Mouse (Mus musculus) left cerebral cortex, adult 18-20 months (tissue): ENCODE data around the gene Patl2. TPM values are rescaled to one million over a fixed set of nuclear protein-coding genes. Genes with fewer than 3 reads are reported as not detected.

ENCODE experiments used
- DNase-seq, 2 experiments: peaks; one replicate each; pipeline ENCODE4 v3.0.0; 2021 to 2022; ENCODE audit warnings: low spot score in 2 of 2, mixed read lengths in 1 of 2
- total RNA-seq, 2 experiments: library from RNA; stranded (reverse); gene quantifications; 2 replicates each; pipeline ENCODE4 v1.2.3; 2021

The Patl2 gene
- total RNA-seq, 2 experiments from 2014 or later = 0.14 TPM; not detected in 1

GRCm38 (mm10) chr2:122081728-122082456 is 104.1 kb downstream of the Patl2 start:
- DNase-seq = no peak

Other genes starting within 250 kb of the Patl2 start
- gene Ctdspl2, start 230.2 kb downstream of the Patl2 start, total RNA-seq = 10 to 100 TPM; 34.0 to 37.8 TPM
- under 1 TPM in 1 of 2 experiments, not detected in 1; 0.21 TPM for gene Mageb3, start 230.1 kb downstream of the Patl2 start, total RNA-seq
- gene Eif3j1, start 157.6 kb downstream of the Patl2 start, total RNA-seq = 10 to 100 TPM; 17.2 to 17.9 TPM
- 10 to 100 TPM; 15.9 to 16.1 TPM for gene Spg11, start 67.8 kb downstream of the Patl2 start, total RNA-seq
- gene B2m, start 38.5 kb downstream of the Patl2 start, total RNA-seq = 100 to 1,000 TPM; 121 to 139 TPM
- gene Trim69, start 25.5 kb downstream of the Patl2 start, total RNA-seq = not detected
- gene Terb2, start 83 bp upstream of the Patl2 start, total RNA-seq = not detected
- gene Sord, start 48.6 kb upstream of the Patl2 start, total RNA-seq = 10 to 100 TPM; 19.4 to 20.4 TPM
- not detected for gene Duox2, start 112.3 kb upstream of the Patl2 start, total RNA-seq
- not detected for gene Duoxa2, start 112.7 kb upstream of the Patl2 start, total RNA-seq
- under 1 TPM in 1 of 2 experiments, not detected in 1; 0.23 TPM for gene Duoxa1, start 127.5 kb upstream of the Patl2 start, total RNA-seq
- gene Duox1, start 129.5 kb upstream of the Patl2 start, total RNA-seq = not detected
- gene Shf, start 183.0 kb upstream of the Patl2 start, total RNA-seq = 10 to 100 TPM; 70.5 to 76.1 TPM
- under 1 TPM; 0.26 to 0.30 TPM for gene Slc28a2, start 240.3 kb upstream of the Patl2 start, total RNA-seq